Mouse (Mus musculus) c-Kit-negative CD71-positive TER-119-positive erythroid progenitor cells, embryonic 14.5 days (primary cell): ENCODE results near the gene Fam118a.
A peak's percentile ranks its signal among the peaks of the same experiment; 100 is the strongest.
"Not testable (repeated sequence)": the region's sequence is repeated elsewhere in the genome, so short reads cannot be mapped to it uniquely, and the experiment has no call there.

Experiments used
- DNase-seq: peaks from one replicate; pipeline ENCODE4 v3.0.0-alpha.2; 2013; ENCODE audit warnings: low read depth, low spot score

Gene Fam118a

DNA sequence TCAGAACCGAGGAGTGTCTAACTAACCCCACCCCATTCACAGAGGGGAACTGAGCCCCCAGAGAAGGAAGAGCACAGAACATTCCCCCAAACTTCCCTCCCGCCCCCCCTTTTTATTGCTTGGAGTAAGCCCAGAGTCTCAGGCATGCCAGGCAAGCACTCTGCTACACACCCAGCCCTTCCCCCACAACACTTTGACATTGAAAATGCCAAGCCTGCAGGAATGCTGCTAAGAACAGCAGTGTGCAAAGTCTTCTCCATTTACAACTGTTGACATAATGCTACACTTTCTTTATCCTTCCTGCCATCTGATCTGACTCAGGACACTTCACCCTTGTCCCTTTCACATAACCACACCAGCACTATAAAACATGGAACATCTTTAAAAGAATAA, 16.1 kb upstream of the Fam118a start:
- DNase-seq, result no peak

DNA sequence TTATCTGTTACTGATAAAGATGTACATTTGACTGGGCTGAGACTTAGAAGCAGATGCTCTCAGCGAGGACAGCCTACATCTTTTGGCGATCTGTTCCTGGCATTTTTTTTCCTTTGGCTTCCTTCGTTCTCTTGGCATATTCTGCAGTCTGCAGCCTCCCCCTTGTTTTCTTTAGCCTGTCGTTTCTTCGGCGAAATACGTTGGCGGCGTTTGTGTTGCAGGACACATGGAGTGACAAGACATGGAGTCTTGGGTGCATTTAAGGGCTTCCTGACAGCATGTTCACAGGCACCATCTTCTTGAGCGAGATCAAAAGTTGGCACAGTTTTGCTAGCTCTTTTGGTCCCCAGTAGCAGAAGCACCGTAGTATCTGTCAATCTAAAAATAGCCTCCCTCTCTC, 13.0 kb upstream of the Fam118a start:
- DNase-seq, result no peak

DNA sequence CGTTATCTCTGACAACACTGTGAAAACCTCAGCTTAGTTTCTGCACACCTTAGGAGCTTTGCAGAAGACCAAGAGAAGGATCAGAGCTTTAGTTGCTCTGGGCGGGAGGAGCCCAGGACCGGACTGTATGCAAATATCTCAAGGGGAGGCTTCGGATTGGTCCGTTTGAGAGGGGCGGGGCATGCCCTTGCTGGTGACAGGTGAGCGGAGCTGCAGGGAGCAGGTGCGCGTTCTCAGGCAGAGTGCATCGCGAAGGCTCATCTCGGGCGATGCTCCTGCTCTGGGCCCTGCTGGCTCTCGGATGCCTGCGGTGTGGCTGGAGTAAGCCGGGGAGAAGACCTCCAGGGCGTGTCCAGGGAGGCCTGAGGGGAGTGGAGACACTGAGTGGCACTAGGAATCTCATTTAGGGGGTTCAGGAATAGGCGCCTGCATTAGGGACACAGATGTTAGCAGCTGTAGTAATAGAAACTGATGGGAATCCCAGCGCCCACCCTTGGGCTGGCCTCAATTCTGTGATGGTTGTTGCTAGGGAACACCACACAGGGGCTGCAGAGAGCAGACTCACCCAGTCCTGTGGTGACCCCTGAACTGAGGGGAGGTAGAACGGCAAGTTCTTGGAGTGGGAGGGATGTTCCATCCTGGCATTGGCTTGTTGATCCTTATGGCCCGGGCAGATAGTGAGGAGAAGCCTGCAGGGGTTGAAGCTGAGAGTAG, 11.6 kb upstream of the Fam118a start, which contains the start of gene Upk3a:
Gene Upk3a (plus strand): TSS at position 191 of the 714 bp plus-strand sequence.
- DNase-seq, result no peak

DNA sequence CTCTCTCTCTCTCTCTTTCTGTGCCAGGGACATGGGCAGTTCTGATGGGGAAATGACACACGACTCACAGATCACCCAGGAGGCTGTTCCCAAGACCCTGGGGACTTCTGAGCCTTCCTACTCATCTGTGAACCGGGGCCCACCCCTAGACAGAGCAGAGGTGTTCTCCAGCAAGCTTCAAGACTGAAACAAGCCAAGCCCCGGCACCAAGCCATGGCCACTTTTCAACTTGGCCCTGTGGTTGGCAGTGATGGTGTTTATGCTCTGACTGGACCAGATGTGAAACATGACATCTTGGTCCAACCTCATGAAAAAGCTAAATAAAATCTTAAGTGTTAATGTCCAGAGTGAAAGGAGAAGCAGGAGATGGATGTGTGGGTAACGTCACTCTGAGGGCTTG, 6.5 kb upstream of the Fam118a start:
- DNase-seq, result no peak

DNA sequence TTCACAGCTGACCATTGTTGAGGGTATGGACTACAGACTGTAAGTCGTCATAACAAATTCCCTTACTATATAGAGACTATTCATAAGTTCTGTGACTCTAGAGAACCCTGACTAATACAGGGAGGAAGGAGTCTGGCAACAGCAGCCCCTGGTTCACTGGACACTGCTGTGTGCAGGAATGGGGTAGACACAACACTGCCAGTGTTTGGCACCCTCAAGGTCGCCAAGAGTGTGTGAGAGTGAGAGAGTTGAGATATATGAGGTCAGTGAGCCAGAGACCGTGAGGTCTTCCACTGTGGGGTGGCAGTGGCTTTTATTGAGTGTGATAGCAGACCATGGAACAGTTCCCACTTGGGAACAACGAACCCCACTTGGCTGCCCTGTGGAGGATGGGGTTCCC, 2.6 kb upstream of the Fam118a start:
- DNase-seq, result no peak

DNA sequence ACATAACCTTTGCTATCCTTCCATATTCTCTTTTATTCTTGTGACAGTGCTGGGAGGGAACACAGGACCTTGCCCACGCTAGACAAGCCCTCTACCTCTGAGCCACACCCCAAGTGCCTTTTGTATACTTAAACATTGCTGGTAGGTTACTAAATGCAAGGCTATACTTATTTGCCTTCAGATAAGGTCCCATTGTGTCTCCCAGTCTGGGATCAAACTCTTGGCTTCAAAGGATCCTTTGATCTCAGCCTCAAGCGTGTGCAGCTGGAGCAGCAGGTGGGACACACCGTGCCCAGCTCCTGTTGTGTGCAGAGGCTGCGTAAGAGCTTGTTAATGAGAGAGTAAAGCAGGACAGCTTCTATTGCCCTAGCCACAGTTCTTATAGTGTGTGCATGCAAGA, 1.0 kb upstream of the Fam118a start:
- DNase-seq, result no peak

DNA sequence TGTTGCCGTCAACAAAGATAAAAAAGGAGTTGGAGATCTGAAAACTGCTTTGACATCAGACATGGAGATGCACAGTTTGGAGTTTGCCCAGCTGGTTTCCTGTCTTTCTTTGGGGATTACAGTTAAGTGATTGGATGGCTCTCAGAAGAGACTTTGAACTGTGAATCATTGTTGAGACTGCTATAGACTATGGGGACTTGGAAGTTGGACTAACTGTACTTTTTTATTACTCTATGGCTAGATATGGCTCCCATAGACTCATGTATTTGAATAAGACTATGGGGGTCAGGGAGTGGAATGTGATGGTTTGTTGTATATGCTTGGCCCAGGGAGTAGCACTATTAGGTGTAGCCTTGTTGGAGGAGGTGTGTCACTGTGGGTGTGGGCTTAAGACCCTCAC, 1.9 kb downstream of the Fam118a start:
- not testable (repeated sequence) for DNase-seq

DNA sequence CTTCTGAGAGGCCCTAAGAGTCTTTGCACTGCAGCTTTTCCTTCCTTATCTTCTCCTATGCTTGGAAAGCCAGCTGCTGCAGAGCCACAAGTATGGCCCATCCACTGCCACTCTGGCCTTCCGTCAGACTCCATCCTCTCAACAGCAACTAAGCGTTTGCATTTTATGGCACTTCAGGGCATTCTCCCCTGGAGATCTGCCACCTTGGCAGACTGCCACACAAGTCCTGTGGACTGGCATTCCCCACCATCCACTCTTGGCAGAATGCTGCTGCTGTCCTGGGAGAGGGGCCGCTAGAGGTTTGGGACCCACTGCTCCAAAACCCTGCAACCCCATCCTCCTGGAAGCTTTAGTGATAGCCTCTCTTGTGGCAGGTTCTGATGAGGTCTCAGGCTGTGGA, 3.1 kb downstream of the Fam118a start:
- no peak for DNase-seq

DNA sequence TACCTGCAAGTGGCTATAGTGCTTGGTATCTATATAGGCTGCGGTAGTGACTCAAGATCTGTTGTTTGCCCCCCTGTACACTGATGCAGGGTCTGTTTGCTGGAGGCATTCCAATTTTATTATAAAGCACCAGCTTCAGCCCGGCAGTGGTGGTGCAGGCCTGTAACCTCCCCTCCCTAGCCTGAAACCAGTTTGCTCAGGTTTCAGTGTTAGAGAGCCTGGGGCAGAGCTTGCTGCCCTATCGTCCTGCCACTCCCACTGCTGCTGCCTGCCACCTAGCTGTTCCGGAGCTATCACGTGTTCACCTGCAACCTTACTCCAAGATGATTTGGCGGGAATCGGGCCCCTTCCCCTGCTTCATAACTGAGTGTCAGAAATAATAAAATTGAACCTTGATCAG, 5.2 kb downstream of the Fam118a start:
- DNase-seq, result not testable (repeated sequence)

DNA sequence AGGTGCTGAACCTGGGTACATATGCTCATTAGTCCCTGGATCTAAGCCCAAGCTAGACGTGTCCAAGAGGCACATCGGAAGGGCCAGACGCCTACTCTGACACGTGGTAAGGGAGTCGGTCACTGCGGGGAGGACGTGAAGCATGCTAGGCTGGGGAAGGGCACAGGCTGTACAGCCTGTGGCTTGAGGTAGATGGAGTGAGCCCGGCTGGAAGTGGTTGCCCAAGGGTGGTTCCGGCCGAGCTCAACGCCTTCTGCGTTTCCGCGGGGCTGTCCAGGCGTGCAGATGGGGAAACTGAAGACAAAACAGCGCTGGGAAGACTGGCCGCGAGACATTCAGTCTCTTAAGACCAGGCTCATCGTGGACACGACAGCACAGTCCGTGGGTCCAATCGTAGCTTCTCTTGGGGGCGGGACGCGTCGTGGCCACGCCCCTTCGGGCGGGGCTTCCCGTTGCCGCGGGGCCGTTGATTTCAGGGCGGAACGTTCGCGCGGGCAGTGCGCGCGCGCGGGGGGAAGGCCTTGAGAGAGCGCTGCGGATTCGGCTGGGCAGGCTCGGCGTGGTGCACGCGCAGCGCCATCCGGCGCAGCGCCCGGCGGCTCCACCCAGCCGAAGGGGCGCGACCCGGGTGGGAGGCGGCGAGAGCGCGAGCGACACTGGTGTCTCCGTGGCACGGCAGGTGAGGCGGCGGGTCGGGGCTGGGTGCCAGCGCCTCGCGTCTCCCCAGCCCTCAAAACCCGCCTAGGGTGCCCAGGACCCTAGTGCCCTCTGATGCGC, 8.0 kb downstream of the Fam118a start:
- DNase-seq, result peak; percentile 94

DNA sequence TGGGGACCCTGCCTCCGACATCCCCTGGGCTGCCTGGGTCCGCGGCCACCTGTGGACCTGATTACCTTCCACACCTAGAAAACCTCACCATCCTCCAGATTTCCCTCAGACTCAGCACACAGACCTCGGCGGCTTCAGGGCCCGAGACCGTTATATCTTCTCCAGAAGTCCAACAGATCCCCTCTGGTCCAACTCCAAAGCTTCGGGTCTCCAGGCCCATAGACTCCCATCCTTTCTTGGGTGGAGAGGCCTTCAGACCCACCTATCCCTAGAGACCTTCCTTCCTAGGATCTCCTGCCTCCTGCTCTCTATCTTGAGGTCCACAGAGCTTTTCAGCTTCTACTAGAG, 8.6 kb downstream of the Fam118a start:
- no peak for DNase-seq

DNA sequence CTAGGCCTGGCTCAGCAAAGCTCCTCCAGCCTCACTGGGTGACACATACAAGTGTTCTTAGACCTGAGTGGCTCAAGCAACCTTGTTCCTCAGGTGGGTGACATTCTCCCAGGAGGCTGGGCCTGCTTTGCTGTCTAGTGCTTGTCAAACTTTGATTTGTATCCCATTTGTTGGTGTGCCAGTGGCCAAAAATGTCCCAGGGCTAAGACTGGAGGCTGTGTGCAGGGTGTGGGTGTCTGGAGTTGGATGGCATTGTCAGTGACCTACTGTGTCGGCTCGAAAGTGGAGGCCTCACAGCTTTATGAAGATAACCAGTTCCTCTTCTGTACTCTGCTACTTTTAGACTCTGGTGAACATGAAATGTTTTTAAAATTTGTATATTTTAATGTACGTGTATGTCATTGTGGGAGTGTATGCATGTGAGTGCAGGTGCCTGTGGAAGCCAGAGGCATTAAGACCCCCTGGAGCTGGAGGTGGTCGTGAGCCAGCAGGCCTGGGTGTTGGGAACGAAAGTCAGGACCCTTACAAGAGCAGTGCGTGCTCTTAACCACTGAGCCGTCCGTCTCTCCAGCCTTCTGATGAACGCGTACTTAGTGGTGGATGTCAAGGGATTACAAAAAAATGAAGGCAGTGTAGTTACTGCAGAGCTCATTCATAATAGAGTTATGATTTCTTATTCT, 12.9 kb downstream of the Fam118a start:
- no peak for DNase-seq

DNA sequence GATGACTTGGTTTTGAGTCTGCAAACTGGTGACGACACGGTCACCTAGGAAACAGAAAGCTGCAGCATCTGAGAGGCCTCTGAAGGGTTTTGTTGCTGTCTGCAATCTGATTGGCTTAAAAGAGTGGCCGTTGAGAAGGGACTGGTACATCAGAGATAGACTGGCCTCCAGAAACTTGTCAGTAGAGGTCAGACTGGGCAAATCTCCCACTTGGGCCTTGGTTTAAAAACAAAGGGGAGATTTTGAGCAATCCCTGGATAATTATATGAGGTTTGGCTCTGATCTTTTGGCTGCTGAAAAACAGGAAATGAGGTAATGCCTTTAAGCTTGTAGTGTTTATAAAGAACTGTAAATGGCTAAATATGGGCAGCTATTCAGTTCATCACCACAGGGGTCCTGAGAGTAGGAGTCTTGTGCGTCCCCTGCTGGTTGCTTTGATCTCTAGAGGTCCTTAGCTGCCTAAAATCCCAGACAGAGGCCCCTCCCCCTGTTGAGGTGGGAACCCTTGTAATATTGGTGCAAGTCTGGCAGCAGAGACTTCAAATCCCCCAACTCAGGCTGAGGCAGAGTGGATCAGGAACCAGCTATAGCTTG, 13.7 kb downstream of the Fam118a start:
- DNase-seq, result no peak

DNA sequence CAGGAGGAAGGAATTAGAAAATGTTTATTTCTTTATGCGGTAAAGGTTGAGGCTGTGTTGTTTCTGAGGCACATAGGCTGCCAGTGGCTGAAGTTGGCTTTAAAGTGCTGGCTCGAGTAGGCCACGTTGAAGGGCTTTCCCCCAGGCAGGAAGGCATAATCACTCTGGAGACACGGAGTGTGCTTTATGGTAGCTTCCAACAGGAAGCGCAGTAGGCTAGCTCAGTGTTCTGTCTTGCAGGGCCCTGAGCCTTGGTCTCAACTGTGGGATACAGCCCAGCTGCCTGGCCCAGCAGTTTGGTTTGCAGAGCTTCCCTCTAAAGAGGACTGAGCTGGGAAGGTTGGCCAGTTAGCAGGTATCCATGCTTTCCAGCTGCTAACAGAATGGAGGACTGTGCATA, 14.4 kb downstream of the Fam118a start:
- no peak for DNase-seq

DNA sequence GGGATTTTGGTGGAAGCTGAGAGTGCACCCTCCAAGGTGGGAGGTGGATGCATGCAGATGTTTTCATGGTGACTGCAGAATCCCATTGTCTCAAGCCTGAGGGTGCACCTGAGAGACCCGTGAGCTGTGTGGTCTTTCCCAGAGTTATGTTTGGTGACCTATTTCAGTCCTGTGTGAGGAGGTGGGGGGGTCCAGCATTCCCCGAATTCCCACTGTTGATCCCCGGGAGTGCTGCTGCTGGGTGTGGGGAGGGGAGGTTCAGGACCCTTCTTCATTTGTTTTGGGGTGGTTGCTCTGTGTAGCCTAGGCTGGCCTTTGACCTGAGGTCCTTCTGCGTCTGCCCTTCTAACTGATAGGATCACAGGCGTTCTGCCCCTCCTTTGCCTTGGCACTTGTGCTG, 15.0 kb downstream of the Fam118a start:
- DNase-seq, result no peak

DNA sequence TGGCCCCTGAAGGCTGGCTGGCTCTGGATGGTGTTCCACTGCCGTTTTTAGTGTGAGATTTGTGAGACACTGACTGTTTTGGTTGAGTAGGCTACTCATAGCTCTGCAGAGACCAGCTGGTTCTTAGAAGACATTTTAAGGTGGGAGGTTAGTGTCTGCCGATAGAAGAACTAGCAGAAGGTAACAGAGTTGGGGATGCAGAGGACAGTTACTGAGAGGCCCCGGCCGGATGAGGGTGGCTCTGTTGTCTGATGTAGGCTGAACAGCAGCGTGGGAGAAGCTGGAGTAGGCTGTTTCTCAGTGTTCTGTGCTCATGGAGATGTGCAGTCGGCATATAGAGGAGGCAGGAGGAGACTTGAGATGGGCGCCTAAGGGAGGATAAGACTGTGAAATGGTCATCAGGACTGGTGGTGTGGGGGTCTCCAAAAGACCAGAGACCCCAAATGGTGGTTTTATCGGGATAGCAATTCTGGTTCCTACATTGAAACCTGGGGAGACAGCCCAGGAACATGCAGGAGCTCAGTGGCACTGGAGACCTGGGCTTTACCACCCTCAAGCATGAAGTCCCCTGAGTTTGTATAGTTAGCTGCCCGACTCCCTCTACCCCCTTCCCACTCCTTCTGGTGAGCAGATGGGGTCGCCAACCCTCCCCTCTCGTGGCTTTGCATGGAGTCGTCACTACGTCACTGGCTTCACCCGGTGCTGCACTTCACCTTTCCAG, 17.6 kb downstream of the Fam118a start:
- DNase-seq, result no peak

DNA sequence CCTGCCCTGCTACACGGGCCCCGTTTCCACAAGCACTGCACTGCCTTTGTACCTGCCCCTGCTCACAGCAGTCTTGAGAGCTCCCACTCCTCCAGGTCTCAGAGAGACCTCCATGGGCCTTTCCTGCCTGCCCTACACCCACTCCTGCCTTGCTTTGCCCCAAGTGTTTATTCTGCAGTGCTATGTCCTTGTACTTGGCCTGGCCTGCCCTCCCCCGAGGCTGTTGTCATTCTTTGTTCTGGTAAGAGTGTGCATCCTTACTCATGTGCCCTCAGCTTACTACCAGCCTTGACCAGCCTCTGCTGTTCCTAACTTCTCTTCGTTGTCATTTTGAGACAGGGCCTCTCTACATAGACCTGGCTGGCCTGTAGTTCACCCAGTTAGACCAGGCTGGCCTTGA, 19.1 kb downstream of the Fam118a start:
- no peak for DNase-seq

DNA sequence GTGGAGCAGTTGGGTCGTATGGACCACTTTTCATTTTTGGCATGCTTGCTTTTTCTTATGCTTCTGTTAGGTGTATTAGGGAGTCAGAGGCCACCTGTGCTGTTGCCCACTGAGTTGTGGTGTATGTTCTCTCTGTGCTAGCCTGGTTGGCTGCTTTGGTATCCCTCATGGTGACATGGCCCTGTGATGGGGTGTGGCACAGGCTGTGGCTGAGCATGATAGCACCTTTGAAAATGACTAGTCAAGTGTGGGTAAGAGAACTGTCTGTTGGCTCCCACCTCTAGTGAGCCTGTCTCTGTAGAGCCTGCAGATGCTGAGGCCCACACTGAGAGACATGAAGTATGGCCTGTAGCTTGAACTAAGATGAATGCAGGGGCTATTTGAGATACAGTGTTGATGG, 21.0 kb downstream of the Fam118a start:
- peak; percentile 59 for DNase-seq

DNA sequence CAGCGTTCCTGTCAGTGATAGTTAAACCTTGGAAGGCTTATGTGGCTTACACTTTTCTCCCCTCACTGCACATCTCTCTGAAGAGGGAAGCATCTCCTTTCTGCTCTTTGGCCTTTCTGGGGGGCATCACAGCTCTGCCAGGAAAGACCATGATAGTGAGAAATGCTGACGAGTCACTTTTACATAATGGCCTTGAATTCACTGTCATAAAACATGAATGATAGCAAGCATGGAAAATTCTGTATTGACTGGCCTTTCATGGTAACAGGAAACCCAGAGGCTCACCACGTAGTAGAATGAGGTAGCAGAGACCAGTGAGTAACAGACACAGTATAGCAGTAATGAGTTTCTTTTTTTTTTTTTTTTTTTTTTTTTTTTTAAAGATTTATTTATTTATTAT, 25.4 kb downstream of the Fam118a start:
- no peak for DNase-seq

DNA sequence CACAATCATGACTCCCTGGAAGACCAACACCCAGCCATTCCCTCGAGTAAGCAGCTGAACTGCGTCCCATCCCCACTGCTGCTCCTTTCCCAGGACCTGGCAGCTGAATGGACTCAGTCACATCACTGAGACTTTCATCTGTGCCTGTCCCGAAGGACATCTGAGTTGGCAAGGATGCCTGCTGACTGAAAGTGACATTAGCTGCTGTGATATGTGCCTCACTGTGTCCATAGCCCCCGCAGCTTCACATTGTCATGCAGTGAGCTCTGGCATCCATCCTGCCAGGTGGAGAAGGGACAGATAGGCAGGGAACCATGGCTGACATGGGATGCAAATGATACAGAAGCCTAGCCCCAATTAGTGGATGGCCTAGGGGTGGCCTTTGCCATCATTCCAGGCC, 26.4 kb downstream of the Fam118a start:
- DNase-seq, result no peak

DNA sequence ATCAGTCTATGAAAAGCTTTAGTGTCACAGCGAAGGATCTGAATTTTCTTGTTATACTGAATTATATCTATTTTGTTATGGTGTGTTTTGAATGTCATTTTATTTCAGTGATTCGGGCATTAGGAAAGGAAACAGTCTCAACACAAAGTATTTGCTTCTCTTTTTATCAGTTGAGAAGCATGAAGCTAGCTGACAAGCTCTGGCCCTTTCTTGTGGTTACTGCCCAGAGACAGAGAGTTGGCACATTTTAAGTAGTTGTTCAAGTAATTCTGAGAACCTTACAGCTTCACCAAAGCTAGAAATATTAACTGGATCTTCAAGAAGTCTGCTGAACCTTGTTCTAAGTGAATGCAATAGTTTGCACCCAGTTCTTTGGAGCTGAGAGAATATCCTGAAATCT, 34.7 kb downstream of the Fam118a start:
- DNase-seq, result no peak

DNA sequence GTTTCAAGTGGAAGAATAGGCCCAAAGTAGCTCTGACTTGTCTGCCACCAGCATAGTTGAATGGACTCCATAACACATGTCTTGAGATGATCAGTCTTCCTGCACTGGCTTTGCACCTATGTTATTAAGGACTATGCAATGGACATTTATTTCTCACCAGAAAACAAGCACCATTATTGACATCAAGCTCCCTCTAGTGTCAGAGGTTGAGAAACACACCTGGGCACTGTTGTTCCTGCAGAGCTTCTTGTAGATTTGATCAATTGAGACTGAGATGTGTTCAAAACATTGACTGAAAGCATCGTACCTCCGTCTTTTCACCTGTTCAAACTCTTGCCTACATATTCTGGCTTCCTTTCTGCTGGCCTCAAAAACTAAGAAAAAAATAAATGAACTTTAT, 41.8 kb downstream of the Fam118a start:
- DNase-seq, result peak; percentile 46
